Mouse (Mus musculus) C2C12 (cell line): ENCODE data around the gene Gm28048.

Source experiments
- CTCF ChIP-seq: IDR thresholded peaks from one replicate; pipeline ENCODE4 v1.5.1; 2011; ENCODE audit not compliant: control insufficient read depth, insufficient read depth, insufficient read length
- FOSL1 ChIP-seq: IDR thresholded peaks from one replicate; pipeline ENCODE4 v1.8.0; 2011; ENCODE audit warnings: mild to moderate bottlenecking, low read length; ENCODE audit not compliant: poor library complexity, insufficient read depth, severe bottlenecking
- USF1 ChIP-seq: IDR thresholded peaks from one replicate; pipeline ENCODE4 v1.6.1; 2011; ENCODE audit warnings: low read depth, mild to moderate bottlenecking, control low read depth, moderate library complexity

- TF ChIP-seq CTCF = no peak
- no peak for TF ChIP-seq USF1
- no peak for TF ChIP-seq FOSL1
Observed at GRCm38 (mm10) chr11:22985510-22985909, 3.6 kb upstream of the Gm28048 start.
